Mouse (Mus musculus): Measurements from ENCODE around the gene Xylb. TPM values are rescaled to one million over a fixed set of nuclear protein-coding genes. Genes with fewer than 3 reads are reported as not detected.

Gene Xylb
- total and polyA plus RNA-seq, 2 experiments: 154 to 204 TPM

DNA sequence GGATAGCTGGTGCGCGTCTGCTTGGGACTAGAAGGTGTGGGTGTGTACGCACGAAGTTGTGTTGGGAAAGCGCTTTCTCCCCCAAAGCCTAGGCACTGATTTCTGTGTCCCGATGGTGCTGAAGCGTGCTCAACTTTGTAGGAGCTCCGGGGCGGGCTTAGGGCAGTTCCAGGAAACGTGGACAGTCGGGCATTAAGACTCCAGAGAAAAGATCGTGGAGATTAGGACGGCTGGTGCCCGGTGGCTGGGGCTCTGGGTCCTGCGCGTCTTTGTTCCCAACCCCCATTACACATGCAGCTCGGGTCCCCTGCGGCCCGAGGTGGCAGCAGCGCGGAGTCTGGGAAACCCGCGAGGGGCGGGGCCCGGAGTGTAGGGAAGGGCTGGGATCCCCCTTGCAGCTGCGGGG, 46.1 kb downstream of the Xylb start:
- under 1% methylated on average over 26 of the region's 26 CpGs for WGBS
- no peak for DNase-seq (ENCODE audit: extremely low read depth, low read depth, low spot score)

DNA sequence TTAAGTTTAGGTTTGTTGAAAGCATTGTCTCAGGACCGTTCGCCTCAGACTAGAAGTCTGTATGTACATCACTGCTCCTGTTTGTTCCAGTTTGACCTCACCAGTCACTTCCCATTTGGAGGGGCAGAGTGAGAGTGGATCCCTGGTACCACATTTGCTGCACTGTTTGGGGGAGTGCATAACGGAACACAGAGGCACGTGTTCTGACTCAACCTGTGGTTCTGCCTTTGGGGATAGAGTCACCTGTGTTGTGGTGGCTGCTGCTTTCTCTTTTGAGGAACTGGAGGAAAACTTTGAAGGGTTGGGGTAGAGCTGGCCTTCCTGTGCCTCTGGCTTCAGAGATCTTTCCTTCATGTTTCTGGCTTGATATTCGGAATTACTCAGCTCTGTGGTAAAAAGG, 46.9 kb downstream of the Xylb start:
- no peak for DNase-seq (ENCODE audit: extremely low read depth, low read depth, low spot score)
- H3K4me3 ChIP-seq (ENCODE audit: insufficient read depth, low read depth, low read length): no peak overlapping the region
- WGBS: 93% methylated on average over 5 of the region's 5 CpGs
- TF ChIP-seq CTCF (IDR thresholded peaks at IDR 0.05; ENCODE audit: low read depth, low read length) (no peak), POLR2A (IDR thresholded peaks at IDR 0.05; ENCODE audit: extremely low read depth, insufficient read depth, low read length) (no peak)
- no peaks in the 10 kb centered on the region for H3K36me3 ChIP-seq (ENCODE audit: control insufficient read depth, insufficient read depth, low read length)
- no peak overlapping the region for H3K27ac ChIP-seq (replicated peaks; ENCODE audit: insufficient read depth, low read depth, low read length)
- H3K4me1 ChIP-seq (ENCODE audit: control insufficient read depth, insufficient read depth, low read length): peaks cover 23% of the 10 kb centered on the region
- H3K79me2 ChIP-seq (ENCODE audit: control insufficient read depth, insufficient read depth, low read length): peaks cover 32% of the 10 kb centered on the region
- H3K9ac ChIP-seq (ENCODE audit: low read depth, low read length): no peak overlapping the region
- no peaks in the 10 kb centered on the region for H3K27me3 ChIP-seq (ENCODE audit: control insufficient read depth, insufficient read depth, low read length)

More for the DNA sequence above, 46.1 kb downstream of the Xylb start:
- TF ChIP-seq POLR2A (IDR thresholded peaks at IDR 0.05; ENCODE audit: extremely low read depth, insufficient read depth, low read length) (no peak), CTCF (IDR thresholded peaks at IDR 0.05; ENCODE audit: low read depth, low read length) (no peak)
- Histone ChIP-seq H3K9ac (ENCODE audit: low read depth, low read length) (peak overlapping the region; percentile 98), H3K4me1 (ENCODE audit: control insufficient read depth, insufficient read depth, low read length) (peaks cover 21% of the 10 kb centered on the region), H3K36me3 (ENCODE audit: control insufficient read depth, insufficient read depth, low read length) (no peaks in the 10 kb centered on the region), H3K4me3 (ENCODE audit: insufficient read depth, low read depth, low read length) (peak overlapping the region; percentile 93), H3K79me2 (ENCODE audit: control insufficient read depth, insufficient read depth, low read length) (peaks cover 32% of the 10 kb centered on the region), H3K27me3 (ENCODE audit: control insufficient read depth, insufficient read depth, low read length) (no peaks in the 10 kb centered on the region), H3K27ac (replicated peaks; ENCODE audit: insufficient read depth, low read depth, low read length) (no peak overlapping the region)

DNA sequence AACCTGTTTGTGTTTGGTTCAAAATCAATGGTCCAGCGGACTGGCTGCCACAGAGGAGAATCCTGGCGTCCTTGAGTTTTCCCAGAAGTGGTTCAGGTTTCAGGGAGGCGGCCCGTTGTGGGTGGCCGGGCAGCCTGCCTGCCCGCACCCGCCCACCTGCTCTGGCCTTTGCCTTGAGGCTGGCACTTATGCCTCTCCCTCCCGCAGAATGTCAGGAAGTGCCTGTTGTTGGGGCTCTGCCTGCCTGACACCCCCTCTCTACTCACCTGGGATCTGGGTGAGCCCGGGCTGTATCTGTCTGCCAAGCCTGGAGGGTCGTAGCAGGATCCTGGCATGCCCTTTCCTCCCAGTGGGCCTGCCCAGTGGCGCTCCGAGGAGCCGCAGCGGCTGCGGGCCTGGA, 50.7 kb downstream of the Xylb start:
- peak; percentile 72 for DNase-seq (ENCODE audit: extremely low read depth, low read depth, low spot score)
- TF ChIP-seq CTCF (IDR thresholded peaks at IDR 0.05; ENCODE audit: low read depth, low read length) (no peak), POLR2A (IDR thresholded peaks at IDR 0.05; ENCODE audit: extremely low read depth, insufficient read depth, low read length) (no peak)
- peak overlapping the region; percentile 53 for H3K27ac ChIP-seq (replicated peaks; ENCODE audit: insufficient read depth, low read depth, low read length)
- H3K4me1 ChIP-seq (ENCODE audit: control insufficient read depth, insufficient read depth, low read length): peaks cover 21% of the 10 kb centered on the region
- WGBS: 53% methylated on average over 15 of the region's 15 CpGs
- peak overlapping the region; percentile 18; the same call in 1 of the 2 replicates for H3K4me3 ChIP-seq (ENCODE audit: insufficient read depth, low read depth, low read length)
- H3K36me3 ChIP-seq (ENCODE audit: control insufficient read depth, insufficient read depth, low read length): no peaks in the 10 kb centered on the region
- H3K9ac ChIP-seq (ENCODE audit: low read depth, low read length): peak overlapping the region; percentile 49; the same call in 1 of the 2 replicates
- H3K79me2 ChIP-seq (ENCODE audit: control insufficient read depth, insufficient read depth, low read length): peaks cover 42% of the 10 kb centered on the region
- no peaks in the 10 kb centered on the region for H3K27me3 ChIP-seq (ENCODE audit: control insufficient read depth, insufficient read depth, low read length)

DNA sequence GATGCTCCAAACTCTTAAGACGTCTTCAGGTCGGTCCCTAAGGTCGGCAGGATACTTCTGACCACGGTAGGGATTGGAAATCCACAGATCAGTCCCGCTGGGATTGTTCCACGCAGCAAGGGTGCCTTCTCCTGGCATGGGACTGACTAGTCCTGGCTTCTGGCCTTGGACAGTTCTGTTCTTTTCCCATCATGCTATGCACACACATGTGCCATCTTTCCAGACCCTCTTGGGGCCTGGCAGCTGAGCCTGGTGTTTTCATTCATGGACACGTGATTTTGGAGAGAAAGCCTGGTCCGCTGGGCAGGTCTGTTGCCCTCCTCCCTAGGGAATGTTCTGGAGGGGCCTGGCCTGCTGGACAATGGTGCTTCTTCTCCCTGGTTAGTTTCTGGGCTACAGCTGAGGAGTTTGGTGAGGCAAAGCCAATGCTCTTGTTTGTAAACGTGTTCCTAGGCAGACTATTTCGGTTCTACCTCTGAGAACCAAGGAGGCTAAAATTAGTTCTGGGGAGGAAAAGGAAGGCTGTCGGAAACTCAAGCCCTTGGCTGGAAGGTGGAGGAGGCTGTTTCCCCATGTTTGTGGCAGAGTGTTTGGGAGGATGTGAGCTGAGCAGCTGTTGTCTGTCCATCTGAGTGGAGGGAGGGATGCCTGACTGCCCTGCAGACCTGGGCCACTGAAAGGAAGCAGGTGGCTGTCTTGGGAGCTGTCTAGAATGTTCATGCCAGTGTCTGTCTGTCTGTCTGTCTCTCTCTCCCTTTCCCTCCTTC, 51.9 kb downstream of the Xylb start:
- H3K27ac ChIP-seq (replicated peaks; ENCODE audit: insufficient read depth, low read depth, low read length): no peak overlapping the region; the same call in 1 of the 2 replicates
- no peak for DNase-seq (ENCODE audit: extremely low read depth, low read depth, low spot score)
- H3K9ac ChIP-seq (ENCODE audit: low read depth, low read length): no peak overlapping the region
- peaks cover 14% of the 10 kb centered on the region for H3K4me1 ChIP-seq (ENCODE audit: control insufficient read depth, insufficient read depth, low read length)
- 75% methylated on average over 11 of the region's 11 CpGs for WGBS
- H3K79me2 ChIP-seq (ENCODE audit: control insufficient read depth, insufficient read depth, low read length): peaks cover 39% of the 10 kb centered on the region
- no peak overlapping the region for H3K4me3 ChIP-seq (ENCODE audit: insufficient read depth, low read depth, low read length)
- TF ChIP-seq CTCF (IDR thresholded peaks at IDR 0.05; ENCODE audit: low read depth, low read length) (no peak), POLR2A (IDR thresholded peaks at IDR 0.05; ENCODE audit: extremely low read depth, insufficient read depth, low read length) (no peak)
- no peaks in the 10 kb centered on the region for H3K27me3 ChIP-seq (ENCODE audit: control insufficient read depth, insufficient read depth, low read length)
- no peaks in the 10 kb centered on the region for H3K36me3 ChIP-seq (ENCODE audit: control insufficient read depth, insufficient read depth, low read length)

DNA sequence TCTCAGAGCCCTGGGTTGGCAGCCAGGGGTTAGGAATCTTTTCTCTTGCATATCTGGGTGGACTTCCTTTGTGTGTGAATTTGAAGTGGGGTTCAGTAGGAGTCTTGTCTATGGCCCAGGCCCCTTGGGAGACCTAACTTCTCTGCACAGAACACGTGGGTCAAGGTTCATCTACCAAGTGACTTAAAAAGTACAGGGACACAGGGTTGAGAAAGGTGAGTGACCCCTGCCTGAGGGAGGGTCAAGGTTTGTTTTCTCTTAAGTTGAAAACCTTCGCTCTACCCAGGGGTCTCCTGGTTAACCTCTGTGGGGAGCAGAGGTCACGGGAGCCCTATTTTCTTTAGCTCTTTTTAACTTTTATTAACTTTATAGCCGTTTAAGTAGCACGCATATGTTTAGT, 52.7 kb downstream of the Xylb start:
- Histone ChIP-seq H3K9ac (ENCODE audit: low read depth, low read length) (no peak overlapping the region), H3K27me3 (ENCODE audit: control insufficient read depth, insufficient read depth, low read length) (no peaks in the 10 kb centered on the region), H3K79me2 (ENCODE audit: control insufficient read depth, insufficient read depth, low read length) (peaks cover 42% of the 10 kb centered on the region), H3K4me1 (ENCODE audit: control insufficient read depth, insufficient read depth, low read length) (peaks cover 14% of the 10 kb centered on the region), H3K4me3 (ENCODE audit: insufficient read depth, low read depth, low read length) (no peak overlapping the region), H3K27ac (replicated peaks; ENCODE audit: insufficient read depth, low read depth, low read length) (no peak overlapping the region), H3K36me3 (ENCODE audit: control insufficient read depth, insufficient read depth, low read length) (no peaks in the 10 kb centered on the region)
- TF ChIP-seq CTCF (IDR thresholded peaks at IDR 0.05; ENCODE audit: low read depth, low read length): no peak
- TF ChIP-seq POLR2A (IDR thresholded peaks at IDR 0.05; ENCODE audit: extremely low read depth, insufficient read depth, low read length): no peak
- peak; percentile 61 for DNase-seq (ENCODE audit: extremely low read depth, low read depth, low spot score)
- WGBS: 56% methylated on average over 5 of the region's 5 CpGs

DNA sequence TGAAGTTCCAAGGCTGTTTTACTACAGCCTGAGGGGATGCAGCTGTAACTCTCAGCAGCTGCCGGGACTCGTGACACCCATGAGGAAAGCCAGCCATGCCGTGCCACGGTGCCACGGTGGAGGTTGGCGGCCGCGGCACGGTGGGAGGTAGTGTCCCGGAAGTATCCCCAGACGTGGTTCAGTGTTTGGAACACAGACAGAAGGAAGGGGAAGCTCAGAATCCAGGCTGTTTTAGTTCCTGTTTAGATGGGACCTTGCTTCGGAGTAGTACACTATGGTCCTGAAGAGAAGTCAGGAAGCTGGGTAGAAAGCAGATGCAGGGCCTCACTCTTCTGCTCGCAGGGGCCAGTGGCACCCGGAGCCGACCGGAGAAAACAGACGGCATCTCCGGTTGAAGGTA, 60.8 kb downstream of the Xylb start:
- Histone ChIP-seq H3K4me1 (ENCODE audit: control insufficient read depth, insufficient read depth, low read length) (no peaks in the 10 kb centered on the region), H3K27me3 (ENCODE audit: control insufficient read depth, insufficient read depth, low read length) (no peaks in the 10 kb centered on the region), H3K79me2 (ENCODE audit: control insufficient read depth, insufficient read depth, low read length) (peaks cover 34% of the 10 kb centered on the region; the same call in 1 of the 2 replicates), H3K4me3 (ENCODE audit: insufficient read depth, low read depth, low read length) (peak overlapping the region; percentile 38; the same call in 1 of the 2 replicates), H3K9ac (ENCODE audit: low read depth, low read length) (no peak overlapping the region), H3K27ac (replicated peaks; ENCODE audit: insufficient read depth, low read depth, low read length) (no peak overlapping the region), H3K36me3 (ENCODE audit: control insufficient read depth, insufficient read depth, low read length) (no peaks in the 10 kb centered on the region)
- TF ChIP-seq CTCF (IDR thresholded peaks at IDR 0.05; ENCODE audit: low read depth, low read length) (no peak), POLR2A (IDR thresholded peaks at IDR 0.05; ENCODE audit: extremely low read depth, insufficient read depth, low read length) (no peak)
- no peak for DNase-seq (ENCODE audit: extremely low read depth, low read depth, low spot score)
- 83% methylated on average over 18 of the region's 18 CpGs for WGBS

Data from liver, adult 2 months (tissue).